Mouse (Mus musculus): ENCODE results near the gene Gm17428. TPM values are rescaled to one million over a fixed set of nuclear protein-coding genes. Genes with fewer than 3 reads are reported as not detected.
A peak's percentile ranks its signal among the peaks of the same experiment; 100 is the strongest.

Gene Gm17428
- total RNA-seq, 2 experiments from 2014 or later = not detected

DNA sequence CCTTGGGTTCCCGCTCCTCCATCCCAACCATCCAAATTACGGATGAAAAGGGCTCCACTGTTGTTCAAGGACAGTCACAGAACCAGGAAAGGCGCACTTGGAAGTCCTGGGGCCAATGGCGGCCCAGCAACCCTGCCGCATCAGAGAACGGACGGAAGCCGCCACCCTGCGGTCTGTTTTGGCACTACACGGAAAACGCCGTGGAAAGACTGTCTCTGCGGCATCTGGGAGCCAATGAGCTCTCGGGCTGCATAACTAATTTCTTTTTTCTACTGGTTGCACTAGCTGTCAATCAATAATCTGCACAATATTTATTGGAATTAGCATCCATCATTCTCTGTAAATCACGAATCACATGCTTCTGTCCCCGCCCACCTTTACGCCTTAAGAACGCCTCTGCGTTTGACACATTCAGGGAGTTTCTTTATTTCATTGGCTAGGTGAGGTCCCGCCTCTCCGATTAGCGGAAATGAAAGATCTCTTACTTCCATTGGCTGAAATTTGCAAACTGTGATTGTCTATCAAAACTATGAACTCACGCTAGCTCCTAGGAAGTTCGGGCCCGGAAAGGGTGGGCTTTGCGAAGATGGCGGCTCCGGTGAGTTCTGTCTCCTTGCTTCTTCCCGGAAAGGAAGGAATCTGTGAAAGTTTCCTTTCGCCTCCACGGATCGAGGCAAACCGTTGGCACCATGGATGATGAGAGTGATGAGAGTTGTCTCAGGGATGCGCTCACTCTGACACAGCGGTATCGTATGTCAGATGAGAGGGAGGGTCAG, 38.4 kb downstream of the Gm17428 start, which contains the start of gene Ngdn:
Gene Ngdn, plus strand, starts transcription at position 464 of the 776 bp plus-strand sequence.
- DNase-seq = peak; percentile 99

DNA sequence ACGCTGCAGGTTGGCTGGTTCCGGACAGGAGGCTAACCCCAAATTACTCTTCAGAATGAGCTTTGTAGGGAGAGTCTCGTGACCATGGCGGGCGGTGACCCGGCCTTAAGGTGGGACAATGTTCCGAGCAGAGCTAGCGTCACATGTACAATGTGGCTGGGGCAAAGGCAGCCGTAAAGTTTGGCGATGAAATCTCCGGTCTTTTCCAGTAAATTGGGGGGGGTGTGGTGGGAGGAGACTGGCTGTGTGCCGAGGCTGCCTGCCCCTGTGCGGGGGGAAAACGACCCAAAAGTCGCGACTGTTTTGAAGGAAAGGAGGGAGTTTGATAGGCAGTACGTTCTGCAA, 39.0 kb downstream of the Gm17428 start:
- no peak for DNase-seq

DNA sequence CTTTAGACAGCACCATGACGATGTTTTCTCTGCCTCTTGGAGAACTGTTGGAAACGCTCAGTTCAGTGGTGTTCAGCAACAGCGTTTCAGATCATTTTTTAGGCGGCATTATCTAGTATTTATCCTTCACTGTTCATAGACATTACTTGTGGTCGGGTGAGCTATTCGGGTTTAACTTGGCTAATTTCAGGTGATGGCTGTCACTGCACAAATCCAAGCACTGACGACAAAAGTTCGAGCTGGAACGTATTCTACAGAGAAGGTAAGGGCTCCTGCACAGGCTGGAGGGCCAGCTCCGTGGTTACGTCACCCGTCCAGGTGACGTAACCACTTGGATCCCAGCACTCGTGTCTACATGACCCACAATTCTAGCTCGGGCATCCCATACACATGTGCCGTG, 40.1 kb downstream of the Gm17428 start:
- DNase-seq = no peak

DNA sequence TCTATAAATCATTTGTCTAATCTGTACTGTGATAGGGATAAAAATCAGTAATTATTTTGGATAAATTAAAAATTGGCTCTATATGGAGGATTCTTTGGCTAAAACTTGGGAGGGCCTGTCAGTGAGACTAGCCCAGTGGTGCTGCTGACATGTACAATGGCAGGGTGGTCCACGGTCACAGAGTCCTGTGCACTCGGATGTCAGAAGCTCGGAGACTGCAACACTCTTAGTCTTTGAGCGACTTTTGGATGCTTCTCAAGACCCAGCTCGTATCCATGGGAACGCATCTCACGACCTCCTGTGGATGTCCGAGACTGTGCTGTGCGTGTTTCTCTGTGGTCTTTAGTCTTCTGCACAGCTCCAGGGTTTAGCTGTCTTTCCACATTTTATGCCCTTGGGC, 43.7 kb downstream of the Gm17428 start:
- no peak for DNase-seq

DNA sequence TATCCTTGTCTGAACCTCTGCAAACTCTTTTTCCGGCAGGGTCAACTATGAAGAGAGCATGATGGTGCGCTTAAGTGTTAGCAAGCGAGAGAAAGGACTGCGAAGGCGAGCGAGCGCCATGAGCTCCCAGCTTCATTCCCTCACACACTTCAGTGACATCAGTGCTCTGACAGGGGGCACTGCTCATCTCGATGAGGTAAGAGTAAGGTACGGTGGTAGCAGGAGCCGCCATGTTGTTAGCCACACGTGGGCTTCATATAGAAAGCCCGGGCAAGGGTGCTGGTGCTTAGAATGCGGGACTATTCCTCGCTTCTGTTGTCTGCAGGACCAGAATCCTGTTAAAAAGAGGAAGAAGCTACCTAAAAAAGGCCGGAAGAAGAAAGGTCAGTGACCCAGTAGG, 46.3 kb downstream of the Gm17428 start:
- DNase-seq = no peak

DNA sequence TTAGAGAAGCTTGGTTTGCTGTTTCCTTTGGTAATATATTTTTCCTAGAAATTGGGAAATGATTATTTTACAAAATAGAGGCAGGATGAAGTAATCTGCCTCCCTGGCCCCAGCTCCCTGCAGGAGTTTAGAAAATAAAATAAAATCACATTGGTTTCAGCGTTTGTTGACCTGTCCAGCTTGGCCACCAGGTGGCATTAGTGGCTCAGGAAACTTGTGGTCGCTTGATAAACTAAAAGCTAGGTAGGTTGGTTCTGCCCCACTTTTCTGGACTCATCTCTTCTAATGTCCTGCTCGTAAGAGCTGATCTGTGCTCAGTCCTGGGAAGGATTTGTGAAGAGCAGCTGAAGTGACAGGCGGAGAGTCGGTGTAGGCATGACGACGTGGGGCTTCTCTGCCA, 47.5 kb downstream of the Gm17428 start:
- DNase-seq = peak; percentile 49 to 57

DNA sequence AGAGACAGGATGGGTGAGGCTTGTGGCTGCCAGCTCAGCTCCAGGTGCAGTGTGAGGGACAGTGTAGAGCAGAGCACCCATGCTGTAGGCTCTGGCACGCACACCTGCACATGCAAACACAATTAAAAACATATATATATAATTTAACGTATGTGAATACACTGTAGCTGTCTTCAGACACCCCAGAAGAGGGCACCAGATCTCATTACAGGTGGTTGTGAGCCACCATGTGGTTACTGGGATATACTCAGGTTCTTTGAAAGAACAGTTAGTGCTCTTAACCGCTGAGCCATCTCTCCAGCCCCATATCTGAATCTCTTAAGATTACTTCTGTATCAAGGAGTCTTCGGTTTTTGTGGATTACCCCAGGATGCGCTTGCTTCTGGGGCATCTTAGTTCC, 48.8 kb downstream of the Gm17428 start:
- DNase-seq = no peak

Small RNAs within 50 kb of the gene (microRNA-seq; reads per million reads assigned to microRNA genes)
- gene Mir208a = 0.30 to 0.63 reads per million in 2 experiments
- gene Mir208b = 1.3 to 1.8 reads per million in 2 experiments

Other genes starting within 250 kb of the Gm17428 start
- 10 to 100 TPM; 49.1 to 50.1 TPM for gene Slc7a8, start 195.0 kb upstream of the Gm17428 start, total RNA-seq (2021)
- not detected for gene Rnf212b, start 162.8 kb upstream of the Gm17428 start, total RNA-seq (2021)
- 10 to 100 TPM; 21.2 to 25.8 TPM for gene Homez, start 106.0 kb upstream of the Gm17428 start, total RNA-seq (2021)
- gene Ppp1r3e, start 99.4 kb upstream of the Gm17428 start, total RNA-seq (2021) = 10 to 100 TPM; 17.9 to 20.7 TPM
- gene Bcl2l2, start 93.6 kb upstream of the Gm17428 start, total RNA-seq (2021) = 100 to 1,000 TPM; 120 to 126 TPM
- 10 to 100 TPM in 1 of 2 experiments, 1 to 10 TPM in 1; 7.5 to 14.5 TPM for gene Gm20521, start 93.5 kb upstream of the Gm17428 start, total RNA-seq (2021)
- 100 to 1,000 TPM; 231 to 275 TPM for gene Pabpn1, start 84.4 kb upstream of the Gm17428 start, total RNA-seq (2021)
- 100 to 1,000 TPM; 661 to 670 TPM for gene Slc22a17, start 63.8 kb upstream of the Gm17428 start, total RNA-seq (2021)
- gene Efs, start 50.8 kb upstream of the Gm17428 start, total RNA-seq (2021) = 10 to 100 TPM; 10.3 to 11.7 TPM
- gene Il25, start 44.2 kb upstream of the Gm17428 start, total RNA-seq (2021) = not detected
- 10 to 100 TPM; 70.3 to 80.4 TPM for gene Cmtm5, start 40.7 kb upstream of the Gm17428 start, total RNA-seq (2021)
- gene Myh6, start 10.0 kb upstream of the Gm17428 start, total RNA-seq (2021) = 1 to 10 TPM; 1.1 to 2.3 TPM
- 1 to 10 TPM; 7.9 to 9.2 TPM for gene Myh7, start 17.7 kb downstream of the Gm17428 start, total RNA-seq (2021)
- gene Ngdn, start 38.5 kb downstream of the Gm17428 start, total RNA-seq (2021) = 10 to 100 TPM; 30.7 to 33.8 TPM
- gene Zfhx2, start 115.4 kb downstream of the Gm17428 start, total RNA-seq (2021) = 10 to 100 TPM; 52.0 to 64.3 TPM
- 10 to 100 TPM; 18.2 to 19.6 TPM for gene Thtpa, start 117.9 kb downstream of the Gm17428 start, total RNA-seq (2021)
- 10 to 100 TPM; 17.4 to 19.2 TPM for gene Ap1g2, start 129.7 kb downstream of the Gm17428 start, total RNA-seq (2021)
- gene Jph4, start 140.0 kb downstream of the Gm17428 start, total RNA-seq (2021) = 100 to 1,000 TPM; 447 to 471 TPM
- gene Dhrs2, start 245.1 kb downstream of the Gm17428 start, total RNA-seq (2021) = not detected